Mouse (Mus musculus): Measurements from ENCODE around the gene Arl2. TPM values are rescaled to one million over a fixed set of nuclear protein-coding genes. Genes with fewer than 3 reads are reported as not detected.

Arl2 gene
- total and polyA plus RNA-seq, 3 experiments = 47.2 to 111 TPM; not detected in 1

DNA sequence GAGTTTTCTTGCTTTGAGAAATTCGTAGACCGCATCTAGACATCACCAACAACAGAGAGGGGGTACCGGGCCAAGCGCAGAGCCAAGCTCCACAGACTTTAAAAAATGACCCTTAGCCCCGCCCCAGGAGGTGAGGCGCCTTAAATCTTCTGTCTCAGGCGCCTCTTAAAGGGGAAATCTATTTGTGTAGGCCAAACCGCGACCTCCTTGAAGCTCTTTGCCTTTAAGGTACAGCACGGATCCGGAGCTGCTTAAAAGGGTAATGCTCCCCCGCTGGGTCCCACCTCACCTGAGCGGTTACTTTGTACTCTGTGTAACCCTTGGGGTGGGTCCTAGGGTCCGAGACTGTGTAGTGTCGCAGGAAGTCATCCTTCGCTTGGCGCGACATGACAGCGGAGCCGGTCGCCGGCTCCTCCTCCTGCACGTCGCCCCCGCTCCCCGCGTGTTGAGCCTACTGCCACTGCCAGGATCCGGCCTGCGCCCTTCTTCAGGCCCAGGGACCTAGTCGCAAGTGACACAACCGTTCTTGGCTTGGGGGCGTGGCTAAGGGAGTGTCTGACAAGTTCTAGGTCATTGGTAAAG lies 13.5 kb downstream of the Arl2 start, which contains the start of gene Snx15:
TSS of gene Snx15 (minus strand) at position 545 of the 582 bp plus-strand sequence.
- Histone ChIP-seq H3K9ac (ENCODE audit: control insufficient read depth, low read depth, low read length, poor library complexity, severe bottlenecking) (peak within 1 kb of the TSS; percentile 87), H3K9me3 (replicated peaks; ENCODE audit: insufficient read depth, low read length) (no peaks in the 10 kb centered on the region), H3K4me3 (ENCODE audit: control insufficient read depth in 1 of 2, insufficient read depth in 1 of 2, low read depth in 2 of 2, low read length in 2 of 2) (peak within 1 kb of the TSS; percentile 57 to 82), H3K27ac (ENCODE audit: control insufficient read depth, low read depth, low read length) (peak within 1 kb of the TSS; percentile 93), H3K4me1 (ENCODE audit: control insufficient read depth in 1 of 2, insufficient read depth in 2 of 2, low read length in 2 of 2) (peaks cover 9 to 34% of the 10 kb centered on the region in 2 experiments; a peak in 3 of 4 replicates), H3K79me2 (ENCODE audit: control insufficient read depth, insufficient read depth, low read length, poor library complexity) (peaks cover 1% of the 10 kb centered on the region; the same call in 1 of the 2 replicates), H3K36me3 (ENCODE audit: control insufficient read depth in 1 of 2, insufficient read depth in 2 of 2, low read length in 2 of 2) (peaks cover 0 to 22% of the 10 kb centered on the region in 2 experiments; a peak in 2 of 4 replicates), H3K27me3 (ENCODE audit: control insufficient read depth in 1 of 2, insufficient read depth in 2 of 2, low read length in 2 of 2) (no peaks in the 10 kb centered on the region)
- peak; percentile 99 for DNase-seq (ENCODE audit: low read depth, low spot score)
- TF ChIP-seq MAFK (IDR thresholded peaks at IDR 0.05; ENCODE audit: borderline replicate concordance, low read depth, low read length) (no peak), HCFC1 (IDR thresholded peaks at IDR 0.05; ENCODE audit: low read depth, low read length) (peak; percentile 83), MAZ (IDR thresholded peaks at IDR 0.05; ENCODE audit: low read depth, low read length) (no peak), MYB (IDR thresholded peaks at IDR 0.05; ENCODE audit: low read depth, low read length) (no peak), MXI1 (IDR thresholded peaks at IDR 0.05; ENCODE audit: low read depth, low read length) (peak; percentile 66), SMC3 (IDR thresholded peaks at IDR 0.05; ENCODE audit: low read depth, low read length) (no peak), SIN3A (IDR thresholded peaks at IDR 0.05; ENCODE audit: low read length) (peak; percentile 99), MAX (IDR thresholded peaks at IDR 0.05; ENCODE audit: low read length) (peak; percentile 73; the same call in 1 of the 2 replicates), TCF12 (IDR thresholded peaks at IDR 0.05; ENCODE audit: low read depth, low read length) (0 out of 2 replicates have a peak, but pooled peaks have one; percentile 13), ZC3H11A (IDR thresholded peaks at IDR 0.05; ENCODE audit: low read depth, low read length) (peak; percentile 60), BHLHE40 (IDR thresholded peaks at IDR 0.05; ENCODE audit: borderline replicate concordance, low read depth, low read length) (peak; percentile 5; the same call in 1 of the 2 replicates), MYC (IDR thresholded peaks at IDR 0.05; ENCODE audit: low read depth, low read length) (0 out of 2 replicates have a peak, but pooled peaks have one; percentile 16), POLR2A (IDR thresholded peaks at IDR 0.05; ENCODE audit: control insufficient read depth in 1 of 2, insufficient read depth in 1 of 2, low read depth in 1 of 2, low read length in 2 of 2, poor library complexity in 1 of 2) (peak; percentile 18 to 69; a peak in 3 of 4 replicates), TBP (IDR thresholded peaks at IDR 0.05; ENCODE audit: low read depth, low read length) (peak; percentile 67), NELFE (IDR thresholded peaks at IDR 0.05; ENCODE audit: low read depth, low read length) (peak; percentile 40), UBTF (IDR thresholded peaks at IDR 0.05; ENCODE audit: borderline replicate concordance, insufficient read depth, low read depth, low read length) (0 out of 2 replicates have a peak, but pooled peaks have one; percentile 59), EP300 (IDR thresholded peaks at IDR 0.05; ENCODE audit: low read depth in 1 of 2, low read length in 2 of 2) (no peak)

DNA sequence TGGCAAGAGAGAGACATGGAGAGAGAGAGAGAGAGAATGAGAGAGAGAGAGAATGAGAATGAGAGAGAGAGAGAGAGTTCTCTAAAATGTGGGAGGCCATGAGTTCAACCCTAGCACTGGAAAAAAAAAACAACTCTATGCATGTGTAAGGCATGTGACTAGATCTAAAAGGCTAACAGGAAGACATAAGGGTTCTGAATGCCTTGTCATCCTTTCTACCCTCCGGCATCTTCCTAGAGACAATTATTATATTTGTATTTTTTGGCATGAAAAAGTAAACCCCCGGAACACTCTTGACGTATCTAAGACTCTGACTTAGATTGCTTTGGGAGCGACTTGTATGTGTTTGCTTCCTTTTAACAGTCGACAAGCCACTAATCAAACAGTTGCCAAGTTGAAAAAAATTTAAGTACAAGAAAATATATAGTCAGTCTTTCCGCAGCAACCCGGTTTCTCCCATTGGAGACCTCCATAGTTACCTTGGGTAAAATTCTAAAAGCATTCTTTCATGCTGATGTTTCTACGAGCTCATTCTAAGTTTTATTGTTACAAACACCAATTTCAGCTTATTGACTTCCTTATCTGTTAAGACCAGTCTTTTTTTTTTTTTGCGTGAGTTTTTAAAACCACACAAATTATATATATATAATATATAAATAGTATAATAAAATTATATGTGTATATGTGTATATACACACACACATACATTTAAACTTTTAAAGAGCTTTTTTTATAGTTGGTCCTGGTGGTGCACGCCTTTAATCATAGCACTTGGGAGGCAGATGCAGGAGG lies 14.4 kb downstream of the Arl2 start:
- Histone ChIP-seq H3K9me3 (replicated peaks; ENCODE audit: insufficient read depth, low read length) (no peaks in the 10 kb centered on the region), H3K27ac (ENCODE audit: control insufficient read depth, low read depth, low read length) (peak overlapping the region; percentile 93), H3K36me3 (ENCODE audit: control insufficient read depth in 1 of 2, insufficient read depth in 2 of 2, low read length in 2 of 2) (peaks cover 0 to 17% of the 10 kb centered on the region in 2 experiments; a peak in 2 of 4 replicates), H3K27me3 (ENCODE audit: control insufficient read depth in 1 of 2, insufficient read depth in 2 of 2, low read length in 2 of 2) (no peaks in the 10 kb centered on the region), H3K4me3 (ENCODE audit: control insufficient read depth in 1 of 2, insufficient read depth in 1 of 2, low read depth in 2 of 2, low read length in 2 of 2) (peak overlapping the region; percentile 57 to 82), H3K4me1 (ENCODE audit: control insufficient read depth in 1 of 2, insufficient read depth in 2 of 2, low read length in 2 of 2) (peaks cover 3 to 26% of the 10 kb centered on the region in 2 experiments; a peak in 3 of 4 replicates), H3K79me2 (ENCODE audit: control insufficient read depth, insufficient read depth, low read length, poor library complexity) (peaks cover 1% of the 10 kb centered on the region; the same call in 1 of the 2 replicates), H3K9ac (ENCODE audit: control insufficient read depth, low read depth, low read length, poor library complexity, severe bottlenecking) (peak overlapping the region; percentile 87)
- peak; percentile 49 for DNase-seq (ENCODE audit: low read depth, low spot score)
- no peak for TF ChIP-seq EP300 (IDR thresholded peaks at IDR 0.05; ENCODE audit: low read depth in 1 of 2, low read length in 2 of 2)
- TF ChIP-seq ZNF384 (IDR thresholded peaks at IDR 0.05; ENCODE audit: low read depth, low read length) = peak; percentile 62
- TF ChIP-seq ETS1 (IDR thresholded peaks at IDR 0.05; ENCODE audit: low read depth, low read length) = 0 out of 2 replicates have a peak, but pooled peaks have one; percentile 11
- TF ChIP-seq GATA1 (IDR thresholded peaks at IDR 0.05; ENCODE audit: low read depth, low read length) = no peak
- TF ChIP-seq ELF1 (IDR thresholded peaks at IDR 0.05; ENCODE audit: low read depth, low read length) = no peak; the same call in 1 of the 2 replicates
- no peak for TF ChIP-seq HCFC1 (IDR thresholded peaks at IDR 0.05; ENCODE audit: low read depth, low read length)
- no peak for TF ChIP-seq MYC (IDR thresholded peaks at IDR 0.05; ENCODE audit: low read depth, low read length)
- TF ChIP-seq MEF2A (IDR thresholded peaks at IDR 0.05; ENCODE audit: extremely low read depth, insufficient replicate concordance, low read depth, low read length, poor library complexity, severe bottlenecking) = no peak
- TF ChIP-seq MXI1 (IDR thresholded peaks at IDR 0.05; ENCODE audit: low read depth, low read length) = peak; percentile 81
- TF ChIP-seq RCOR1 (IDR thresholded peaks at IDR 0.05; ENCODE audit: low read depth, low read length) = no peak
- no peak for TF ChIP-seq GABPA (IDR thresholded peaks at IDR 0.05; ENCODE audit: low read depth, low read length)
- TF ChIP-seq MAX (IDR thresholded peaks at IDR 0.05; ENCODE audit: low read length) = peak; percentile 72
- TF ChIP-seq USF2 (IDR thresholded peaks at IDR 0.05; ENCODE audit: borderline replicate concordance in 1 of 2, insufficient read depth in 1 of 2, low read depth in 1 of 2, low read length in 2 of 2) = no peak
- TF ChIP-seq BHLHE40 (IDR thresholded peaks at IDR 0.05; ENCODE audit: borderline replicate concordance, low read depth, low read length) = no peak
- TF ChIP-seq MYB (IDR thresholded peaks at IDR 0.05; ENCODE audit: low read depth, low read length) = no peak
- no peak for TF ChIP-seq RAD21 (IDR thresholded peaks at IDR 0.05; ENCODE audit: low read depth, low read length)
